Mouse (Mus musculus) adrenal gland, adult 18-20 months (tissue): Measurements from ENCODE around the gene Gm6904. TPM values are rescaled to one million over a fixed set of nuclear protein-coding genes. Genes with fewer than 3 reads are reported as not detected.
A peak's percentile ranks its signal among the peaks of the same experiment; 100 is the strongest.
"Not testable (repeated sequence)": the region's sequence is repeated elsewhere in the genome, so short reads cannot be mapped to it uniquely, and the experiment has no call there.

Experiments
- DNase-seq, 2 experiments: peaks; one replicate each; pipeline ENCODE4 v3.0.0; 2021 to 2022; ENCODE audit warnings: low spot score in 2 of 2
- long read RNA-seq, 2 experiments: library from polyadenylated mRNA; stranded (forward); transcript quantifications; one replicate each; pipeline ENCODE4 v2.0.0; 2021
- total RNA-seq, 2 experiments: library from RNA; stranded (reverse); gene quantifications; 1 replicate in 1 of 2; 2 replicates in 1 of 2; pipeline ENCODE4 v1.2.3; 2021

Gm6904 gene
- total RNA-seq: not detected
- long read RNA-seq, experiment 1: 0 reads
- long read RNA-seq, experiment 2: 0 reads

DNA sequence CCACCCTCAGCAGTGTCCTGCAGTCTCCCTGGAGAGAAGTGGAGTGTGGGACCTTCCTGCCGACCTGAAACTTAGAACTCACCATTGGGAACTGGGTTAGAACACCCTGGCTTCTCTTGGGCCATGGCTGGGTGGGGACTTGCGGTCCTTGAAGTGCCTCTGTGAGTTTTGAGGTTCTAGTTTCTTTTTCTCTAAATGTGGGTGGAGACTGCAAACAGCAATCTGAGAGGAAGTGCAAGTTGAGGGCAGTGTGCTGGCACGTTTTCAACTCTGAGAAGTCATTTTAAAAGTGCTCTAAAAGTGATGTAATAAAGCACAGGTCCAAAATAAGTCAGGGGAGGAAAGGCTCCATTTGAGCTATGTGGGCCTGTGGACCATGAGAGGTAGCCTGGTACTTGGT lies at the start of gene Gm6904:
Gene Gm6904, minus strand, starts transcription at position 161 of the 400 bp plus-strand sequence.
- no peak for DNase-seq

DNA sequence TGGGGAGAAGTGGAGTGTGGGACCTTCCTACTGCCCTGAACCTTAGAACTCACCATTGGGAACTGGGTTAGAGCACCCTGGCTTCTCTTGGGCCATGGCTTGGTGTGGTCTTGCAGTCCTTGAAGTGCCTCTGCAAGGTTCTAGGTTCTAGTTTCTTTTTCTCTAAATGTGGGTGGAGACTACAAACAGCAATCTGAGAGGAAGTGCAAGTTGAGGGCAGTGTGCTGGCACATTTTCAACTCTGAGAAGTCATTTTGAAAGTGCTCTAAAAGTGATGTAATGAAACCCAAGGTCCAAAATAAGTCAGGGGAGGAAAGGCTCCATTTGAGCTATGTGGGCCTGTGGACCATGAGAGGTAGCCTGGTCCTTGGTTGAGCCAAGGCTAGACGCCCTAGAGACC lies 37.4 kb upstream of the Gm6904 start, which contains the start of gene Phf11a:
Gene Phf11a, minus strand, starts transcription at position 132 of the 400 bp plus-strand sequence.
- not testable (repeated sequence) for DNase-seq

DNA sequence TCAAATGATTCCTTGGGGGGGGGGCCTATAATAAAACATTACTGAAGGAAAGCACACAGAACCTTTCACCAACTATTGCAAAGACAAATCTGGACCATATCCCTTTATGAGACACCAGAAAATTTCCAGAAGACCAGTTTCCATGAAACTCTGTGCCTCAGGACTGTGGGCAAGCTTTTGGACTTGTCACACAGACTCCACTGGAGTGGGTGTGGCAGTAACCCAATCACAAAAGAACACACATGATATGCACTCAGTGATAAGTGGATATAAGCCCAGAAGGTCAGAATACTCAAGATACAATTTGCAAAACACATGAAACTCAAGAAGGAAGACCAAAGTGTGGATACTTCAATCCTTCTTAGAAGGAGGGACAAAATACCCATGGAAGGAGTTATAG lies 31.8 kb upstream of the Gm6904 start:
- DNase-seq: not testable (repeated sequence)

GRCm38 (mm10) chr14:59274961-59275360 lies 14.9 kb upstream of the Gm6904 start:
- DNase-seq: not testable (repeated sequence)

- not testable (repeated sequence) for DNase-seq
Observed at GRCm38 (mm10) chr14:59255861-59256260, 4.2 kb downstream of the Gm6904 start.

DNA sequence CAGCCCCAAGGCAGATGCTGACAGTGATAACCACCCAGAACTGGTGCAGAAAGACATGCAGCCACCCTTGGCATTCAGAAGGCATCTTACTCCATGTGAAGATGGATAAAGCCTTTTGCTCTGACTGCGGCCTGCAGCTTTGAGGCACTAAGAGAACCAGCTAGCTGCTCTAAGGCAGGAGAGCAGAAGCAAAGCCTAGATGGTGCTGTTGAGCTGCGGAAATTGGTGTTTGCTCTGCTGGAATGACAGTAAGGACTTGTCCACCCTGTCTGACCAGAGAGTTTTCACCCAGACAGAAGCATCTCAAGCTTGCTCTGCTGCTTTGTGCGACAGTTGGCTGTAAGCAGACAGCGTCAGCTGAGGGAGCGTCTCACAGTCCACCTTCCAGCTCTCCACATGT lies 9.7 kb downstream of the Gm6904 start:
- not testable (repeated sequence) for DNase-seq

- no peak for DNase-seq
Observed at GRCm38 (mm10) chr14:59233635-59234034, 26.4 kb downstream of the Gm6904 start.

DNA sequence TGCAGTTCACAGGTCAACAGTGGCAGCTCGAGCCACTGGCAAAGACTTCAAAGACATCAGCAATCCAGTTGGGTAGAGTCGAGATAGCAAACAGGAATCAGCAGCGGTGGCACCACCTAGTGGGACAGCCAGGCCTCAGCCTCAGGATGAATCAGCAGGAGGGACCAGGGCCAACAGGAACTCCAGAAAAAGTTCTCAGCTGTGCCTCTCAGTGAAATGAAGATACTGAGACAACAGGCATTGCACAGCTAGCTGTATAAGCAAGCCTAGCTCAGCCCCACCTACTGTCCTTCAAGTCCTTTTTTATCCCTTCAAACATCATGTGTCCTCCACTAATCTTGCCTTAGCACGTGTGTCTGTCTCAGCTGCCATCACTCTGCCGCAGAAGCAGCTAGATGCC lies 28.0 kb downstream of the Gm6904 start:
- DNase-seq: peak in 1 of 2 experiments; percentile 24

GRCm38 (mm10) chr14:59230331-59230966 lies 29.6 kb downstream of the Gm6904 start:
- no peak for DNase-seq

GRCm38 (mm10) chr14:59229822-59230221 lies 30.2 kb downstream of the Gm6904 start:
- DNase-seq: no peak

DNA sequence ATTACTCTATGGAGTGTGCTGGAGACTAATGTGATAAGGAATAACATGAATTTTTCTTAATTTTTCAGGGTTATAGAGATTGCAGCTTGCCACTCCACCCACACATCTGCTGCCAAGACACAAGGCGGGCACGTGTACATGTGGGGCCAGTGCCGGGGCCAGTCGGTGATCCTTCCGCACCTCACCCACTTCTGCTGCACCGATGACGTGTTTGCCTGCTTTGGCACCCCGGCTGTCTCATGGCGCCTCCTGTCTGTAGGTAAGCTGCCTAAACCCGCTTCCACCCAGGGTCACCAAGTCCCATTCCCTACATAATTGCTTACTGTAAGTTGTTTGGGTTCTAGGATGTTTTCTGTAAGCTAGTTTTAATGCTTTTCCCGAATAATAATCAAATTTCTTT lies 33.8 kb downstream of the Gm6904 start:
- DNase-seq: no peak

GRCm38 (mm10) chr14:59219241-59219640 lies 40.8 kb downstream of the Gm6904 start:
- DNase-seq: no peak

DNA sequence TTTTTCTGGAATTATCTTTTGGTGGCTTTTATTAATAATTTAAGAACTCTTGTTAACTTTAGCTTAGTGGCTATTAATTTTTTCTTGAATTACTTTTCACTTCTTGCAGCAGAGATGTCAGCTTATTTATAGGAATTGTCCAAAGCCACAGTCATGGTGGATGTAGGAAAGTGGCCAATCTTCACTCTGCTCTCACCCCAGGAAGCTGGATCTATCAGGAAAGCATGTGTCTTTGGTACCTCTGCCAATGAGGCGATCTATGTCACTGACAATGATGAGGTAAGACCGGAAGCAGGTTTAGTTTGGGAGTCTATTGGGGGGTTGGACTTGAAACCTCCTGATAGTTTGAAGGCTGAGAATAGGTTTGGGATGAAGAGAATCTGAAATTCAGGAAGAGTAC lies 50.2 kb downstream of the Gm6904 start:
- DNase-seq: no peak

GRCm38 (mm10) chr14:59209003-59209402 lies 51.0 kb downstream of the Gm6904 start:
- no peak for DNase-seq

DNA sequence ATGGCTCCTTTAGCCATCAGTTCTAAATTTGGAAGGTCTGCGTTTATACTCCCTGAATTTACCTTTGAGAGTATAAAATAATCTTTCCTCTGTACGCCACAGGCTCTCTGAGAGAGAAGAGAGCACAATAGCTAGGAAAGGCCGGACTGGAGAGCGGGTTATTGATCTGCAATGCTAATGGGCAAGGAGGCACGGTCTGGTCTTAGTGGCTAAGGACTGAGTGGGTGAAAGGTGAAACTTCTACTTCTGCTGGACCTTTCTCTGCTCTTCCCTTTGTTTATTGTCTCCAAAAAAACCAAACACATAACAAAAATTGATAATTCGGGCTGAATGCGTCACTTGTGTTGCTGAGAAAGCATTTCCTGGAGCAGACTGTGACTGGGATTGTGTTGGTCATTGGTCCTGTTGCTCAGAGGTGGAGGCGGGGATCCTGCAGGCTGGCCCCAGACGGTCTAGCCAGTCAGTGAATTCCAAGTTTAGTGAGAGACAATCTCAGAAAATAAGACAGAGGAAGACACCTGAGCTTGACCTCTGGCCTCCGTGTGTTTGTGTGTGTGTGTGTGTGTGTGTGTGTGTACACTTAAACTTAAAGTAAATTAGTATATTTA lies 53.9 kb downstream of the Gm6904 start:
- no peak for DNase-seq

GRCm38 (mm10) chr14:59205461-59205860 lies 54.6 kb downstream of the Gm6904 start:
- no peak for DNase-seq

- DNase-seq: no peak
Observed at GRCm38 (mm10) chr14:59201604-59202215, 58.3 kb downstream of the Gm6904 start.

GRCm38 (mm10) chr14:59200711-59201603 lies 59.1 kb downstream of the Gm6904 start, which contains the start of gene Rcbtb1:
TSS of gene Rcbtb1 (plus strand) at chr14:59201209.
- peak; percentile 92 for DNase-seq
